Mouse (Mus musculus): ENCODE measurements around the gene Sec14l4. TPM values are rescaled to one million over a fixed set of nuclear protein-coding genes. Genes with fewer than 3 reads are reported as not detected.

The Sec14l4 gene
- polyA plus RNA-seq (2012; rRNA removed), result 5.1 and 5.4 TPM in 2 replicates

DNA sequence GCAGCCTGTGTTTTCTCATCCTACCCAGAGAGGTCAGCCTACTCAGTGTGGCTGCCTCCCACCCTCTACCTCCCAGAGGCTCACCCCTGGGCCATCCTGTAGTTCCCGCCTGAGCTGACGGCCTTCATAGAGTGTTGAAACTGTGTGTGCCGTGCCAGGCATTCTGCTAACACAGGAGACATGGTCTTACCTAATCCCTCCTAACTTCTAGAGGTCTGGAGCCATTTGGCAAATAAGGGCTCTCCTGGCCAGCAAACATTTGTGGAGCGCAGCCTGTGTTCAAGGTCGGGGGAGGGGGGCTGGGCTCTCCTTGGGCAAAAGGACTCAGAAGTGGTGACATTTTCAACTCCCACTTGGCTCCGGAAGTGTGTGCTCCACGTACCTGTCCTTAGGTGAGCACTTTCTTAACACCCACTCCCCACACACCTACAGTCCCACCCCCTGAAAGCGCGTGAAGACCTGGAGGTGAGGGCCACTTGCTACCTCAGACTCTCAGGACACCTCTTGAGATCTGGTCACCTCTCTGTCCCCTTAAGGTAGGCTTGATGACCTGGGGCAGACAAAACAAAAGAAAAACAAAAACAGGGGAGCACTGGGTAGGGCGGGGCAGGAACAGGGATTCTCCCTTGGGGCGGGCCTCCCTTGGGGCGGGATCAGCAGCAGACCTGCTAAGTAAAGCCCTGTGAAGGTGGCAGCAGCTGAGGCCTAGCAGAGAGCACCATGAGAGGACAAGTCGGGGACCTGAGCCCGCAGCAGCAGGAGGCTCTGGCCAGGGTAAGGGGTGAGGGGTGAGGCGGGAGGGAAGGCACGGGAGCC is at the start of gene Sec14l4:
Gene Sec14l4, plus strand, starts transcription at position 337 of the 816 bp plus-strand sequence.

DNA sequence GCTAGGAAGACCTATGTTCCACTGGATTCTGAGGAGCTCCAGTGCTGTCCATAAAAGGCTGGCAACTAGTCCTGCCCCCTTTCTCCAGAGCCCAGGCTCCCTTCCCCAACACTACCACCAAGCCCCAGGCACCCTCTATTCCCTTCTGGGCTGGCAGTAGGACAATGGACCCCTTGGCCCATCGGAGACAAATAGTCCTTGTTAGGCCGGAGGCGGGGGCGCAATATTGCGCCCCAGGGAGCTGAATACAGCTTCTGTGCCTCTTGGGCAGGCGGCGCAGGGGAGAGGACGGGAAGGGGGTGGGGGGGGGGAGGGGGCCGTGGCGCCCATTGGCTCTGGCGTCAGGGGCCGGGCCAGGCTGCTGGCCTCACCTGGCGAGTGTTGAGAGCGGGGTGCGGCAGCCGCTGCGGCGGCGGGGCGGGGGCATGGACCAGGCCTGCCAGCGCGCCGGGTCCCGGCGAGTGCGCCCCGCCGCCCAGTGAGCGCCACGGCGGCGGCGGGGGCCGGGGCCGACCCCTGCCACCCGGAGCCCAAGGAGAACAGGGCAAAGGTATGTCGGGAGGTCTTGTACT is 47.9 kb upstream of the Sec14l4 start, which contains the start of gene Gal3st1:
Gene Gal3st1, plus strand, starts transcription at position 346 of the 572 bp plus-strand sequence.

DNA sequence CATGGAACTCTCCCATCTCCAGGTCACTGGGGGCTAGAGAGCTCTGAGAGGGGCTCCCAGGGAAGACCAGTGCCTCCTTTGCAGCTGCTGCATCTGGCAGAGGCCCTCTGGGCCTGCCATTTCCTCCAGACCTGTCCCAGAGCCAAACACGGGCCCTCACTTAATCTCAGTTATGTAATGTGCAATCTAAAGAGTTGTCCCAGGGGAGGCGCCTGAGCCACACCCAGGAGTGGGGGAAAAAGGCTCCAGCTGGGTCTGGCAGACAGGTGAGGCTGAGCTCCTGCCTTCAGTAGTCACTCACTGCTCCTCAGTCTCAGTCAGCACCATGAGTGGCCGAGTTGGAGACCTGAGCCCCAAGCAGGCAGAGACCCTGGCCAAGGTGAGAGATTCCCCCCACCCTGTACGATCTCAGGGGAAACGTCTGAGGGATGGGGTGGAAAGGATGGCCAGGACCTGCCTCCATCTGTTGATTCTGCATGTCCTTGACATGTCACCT is 33.4 kb downstream of the Sec14l4 start, which contains the start of gene Sec14l3:
Gene Sec14l3, plus strand, starts transcription at position 215 of the 496 bp plus-strand sequence.

DNA sequence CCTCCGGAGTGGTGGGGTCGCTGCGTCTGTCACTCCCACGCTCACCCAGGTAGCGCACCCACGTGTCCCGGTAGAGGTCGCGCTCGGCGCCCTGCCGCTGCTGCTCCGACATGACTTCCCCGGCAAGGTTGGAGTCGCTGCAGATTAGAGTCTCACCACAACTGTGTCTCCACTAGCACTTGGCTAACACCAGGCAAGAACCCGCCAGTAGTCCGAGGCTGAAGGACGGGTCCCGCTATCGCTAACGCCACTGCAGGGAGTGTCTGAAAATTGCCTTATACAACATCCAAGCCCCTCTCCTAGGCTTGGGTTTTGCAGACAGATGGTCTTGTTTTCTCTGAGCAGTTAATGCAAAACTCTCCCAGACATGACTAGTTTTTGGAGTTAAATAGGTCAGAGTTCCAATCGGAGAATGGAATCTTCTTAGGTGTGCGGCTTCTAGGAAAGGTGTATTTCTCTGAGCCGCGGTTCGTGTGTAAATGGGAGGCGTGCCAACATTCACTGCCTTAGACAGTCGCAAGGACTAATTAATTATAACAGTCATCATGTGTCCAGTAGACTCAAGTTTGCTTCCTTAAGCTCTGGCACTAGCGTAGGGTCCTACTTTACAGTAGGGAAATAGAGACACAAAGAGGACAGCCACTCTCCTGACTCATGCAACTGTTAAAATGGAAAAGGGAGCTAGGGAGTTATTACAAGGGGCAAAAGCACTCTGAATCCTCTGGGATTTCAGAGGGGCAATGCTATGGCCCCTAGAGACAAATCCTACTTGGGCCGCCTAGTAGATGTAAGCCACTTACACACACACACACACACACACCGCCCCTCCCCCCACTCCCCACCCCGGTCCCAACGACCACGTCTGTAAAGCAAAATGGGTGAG is 64.2 kb downstream of the Sec14l4 start, which contains the start of gene Mtfp1:
Gene Mtfp1, minus strand, starts transcription at position 275 of the 883 bp plus-strand sequence.

Other genes with a start within 250 kb of the Sec14l4 start
- gene Osbp2, start 167.6 kb upstream of the Sec14l4 start, polyA plus RNA-seq (2012; rRNA removed), result 0.37 and 0.44 TPM in 2 replicates
- gene 4921536K21Rik, start 136.4 kb upstream of the Sec14l4 start, polyA plus RNA-seq (2012; rRNA removed), result 0.04 and 0.10 TPM in 2 replicates
- gene Dusp18, start 136.2 kb upstream of the Sec14l4 start, polyA plus RNA-seq (2012; rRNA removed), result 1.9 and 2.2 TPM in 2 replicates
- 8.5 and 12.9 TPM in 2 replicates for gene Slc35e4, start 116.8 kb upstream of the Sec14l4 start, polyA plus RNA-seq (2012; rRNA removed)
- gene Tcn2, start 99.3 kb upstream of the Sec14l4 start, polyA plus RNA-seq (2012; rRNA removed), result 50.1 and 51.5 TPM in 2 replicates
- 14.7 and 20.1 TPM in 2 replicates for gene Pes1, start 67.5 kb upstream of the Sec14l4 start, polyA plus RNA-seq (2012; rRNA removed)
- gene 4930556J24Rik, start 54.7 kb upstream of the Sec14l4 start, polyA plus RNA-seq (2012; rRNA removed), result 0.06 TPM in 1 of 2 replicates, not detected in the other
- gene Gal3st1, start 47.8 kb upstream of the Sec14l4 start, polyA plus RNA-seq (2012; rRNA removed), result 206 and 249 TPM in 2 replicates
- not detected in 2 replicates for gene Sec14l3, start 33.4 kb downstream of the Sec14l4 start, polyA plus RNA-seq (2012; rRNA removed)
- gene Mtfp1, start 64.0 kb downstream of the Sec14l4 start, polyA plus RNA-seq (2012; rRNA removed), result 22.0 and 31.2 TPM in 2 replicates
- 0.34 and 0.81 TPM in 2 replicates for gene Sec14l2, start 92.0 kb downstream of the Sec14l4 start, polyA plus RNA-seq (2012; rRNA removed)
- gene Rnf215, start 103.7 kb downstream of the Sec14l4 start, polyA plus RNA-seq (2012; rRNA removed), result 12.9 and 13.4 TPM in 2 replicates
- 2.2 and 2.9 TPM in 2 replicates for gene Ccdc157, start 128.8 kb downstream of the Sec14l4 start, polyA plus RNA-seq (2012; rRNA removed)
- 12.3 and 12.9 TPM in 2 replicates for gene Sf3a1, start 128.9 kb downstream of the Sec14l4 start, polyA plus RNA-seq (2012; rRNA removed)
- gene Tbc1d10a, start 155.3 kb downstream of the Sec14l4 start, polyA plus RNA-seq (2012; rRNA removed), result 40.3 and 50.5 TPM in 2 replicates
- gene Castor1, start 186.8 kb downstream of the Sec14l4 start, polyA plus RNA-seq (2012; rRNA removed), result 9.6 and 11.2 TPM in 2 replicates
- gene Osm, start 205.0 kb downstream of the Sec14l4 start, polyA plus RNA-seq (2012; rRNA removed), result 0.13 and 0.26 TPM in 2 replicates
- gene Lif, start 226.1 kb downstream of the Sec14l4 start, polyA plus RNA-seq (2012; rRNA removed), result 0.38 and 0.77 TPM in 2 replicates